Mouse (Mus musculus) brain, embryonic 14.5 days (tissue): ENCODE data around the gene Mfap2.
A peak's percentile ranks its signal among the peaks of the same experiment; 100 is the strongest.

ENCODE experiments used
- CTCF ChIP-seq: fragments of 200-500 bp; IDR thresholded peaks from 2 replicates; pipeline ENCODE4 v1.5.1; 2012; ENCODE audit warnings: inconsistent platforms, mild to moderate bottlenecking, moderate library complexity, borderline replicate concordance; ENCODE audit not compliant: insufficient read depth, insufficient read length; ENCODE audit errors: extremely low read depth
- POLR2A ChIP-seq: fragments of 200-500 bp; IDR thresholded peaks from 2 replicates; pipeline ENCODE4 v1.6.1; 2012; ENCODE audit warnings: mild to moderate bottlenecking, inconsistent platforms, borderline replicate concordance; ENCODE audit not compliant: poor library complexity, insufficient read depth, insufficient read length, severe bottlenecking; ENCODE audit errors: extremely low read depth

DNA sequence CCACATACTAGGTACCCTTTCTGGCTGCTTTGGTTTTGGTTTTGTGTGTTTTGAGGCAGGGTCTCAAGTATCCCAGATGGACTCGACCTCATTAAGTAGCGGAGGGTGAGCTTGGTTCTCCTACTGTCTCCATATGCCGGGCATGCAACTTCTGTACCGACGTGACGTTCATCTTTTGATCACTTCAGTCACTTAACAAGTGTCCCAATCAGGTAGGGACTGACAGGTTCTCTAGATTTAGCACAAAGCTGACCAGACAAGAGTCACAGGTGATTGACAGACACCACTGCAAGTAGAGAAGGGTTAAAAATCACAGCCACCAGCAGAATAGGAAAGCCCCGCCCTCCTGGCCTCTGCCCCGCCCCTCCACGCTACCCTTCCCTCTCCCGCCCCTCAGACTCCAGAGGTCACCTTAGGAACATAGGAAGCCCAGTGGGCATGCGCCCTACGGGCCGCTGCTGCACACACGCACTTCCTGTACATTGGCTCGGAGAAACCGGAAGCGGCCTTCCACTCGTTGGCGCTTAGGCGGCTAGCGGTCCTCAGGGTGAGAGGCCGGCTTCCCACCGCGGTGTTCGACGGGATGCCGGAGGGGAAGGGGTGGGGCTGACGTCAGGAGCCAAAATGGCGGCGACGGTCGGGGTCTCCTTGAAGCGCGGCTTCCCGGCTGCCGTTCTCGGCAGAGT, 49.3 kb upstream of the Mfap2 start, which contains the start of gene Sdhb:
- no peak for TF ChIP-seq CTCF
- peak; percentile 67; the same call in 1 of the 2 replicates for TF ChIP-seq POLR2A
